Mouse (Mus musculus) hindbrain, postnatal 0 days (tissue): ENCODE results near the gene Zswim3. TPM values are rescaled to one million over a fixed set of nuclear protein-coding genes. Genes with fewer than 3 reads are reported as not detected.
"Not testable (repeated sequence)": the region's sequence is repeated elsewhere in the genome, so short reads cannot be mapped to it uniquely, and the experiment has no call there.

Experiments used
- ATAC-seq: fragments of 200-750 bp; cut with Nextera tagmentation; 2 replicates; pipeline ENCODE4 v1.8.0; 2017; ENCODE audit warnings: mild to moderate bottlenecking, moderate TSS enrichment, moderate library complexity
- DNase-seq: peaks from one replicate; pipeline ENCODE4 v3.0.0-alpha.2; 2015; ENCODE audit warnings: low spot score
- H3K27ac ChIP-seq: fragments of 300-500 bp; sonication (generic); 2 replicates; pipeline ENCODE4 v1.5.1; 2014; ENCODE audit warnings: mild to moderate bottlenecking
- H3K27me3 ChIP-seq: fragments of 300-500 bp; sonication (generic); 2 replicates; pipeline ENCODE4 v1.6.1; 2014; ENCODE audit warnings: low read length, mixed read lengths; ENCODE audit not compliant: insufficient read depth
- H3K36me3 ChIP-seq: fragments of 300-500 bp; sonication (generic); 2 replicates; pipeline ENCODE4 v1.6.1; 2014; ENCODE audit warnings: low read length, mixed read lengths; ENCODE audit not compliant: insufficient read depth
- H3K4me1 ChIP-seq: fragments of 300-500 bp; sonication (generic); 2 replicates; pipeline ENCODE4 v1.6.1; 2014; ENCODE audit warnings: antibody characterized with exemption, low read length, mixed read lengths; ENCODE audit not compliant: insufficient read depth
- H3K4me2 ChIP-seq: fragments of 300-500 bp; sonication (generic); 2 replicates; pipeline ENCODE4 v1.6.1; 2014; ENCODE audit warnings: low read depth, mild to moderate bottlenecking, low read length, moderate library complexity, mixed read lengths
- H3K4me3 ChIP-seq: fragments of 300-500 bp; sonication (generic); 2 replicates; pipeline ENCODE4 v1.5.1; 2014; ENCODE audit warnings: low read length
- H3K9ac ChIP-seq: fragments of 300-500 bp; sonication (generic); replicated peaks from 2 replicates; pipeline ENCODE4 v1.6.1; 2014; ENCODE audit warnings: mild to moderate bottlenecking, low read length, moderate library complexity, mixed read lengths
- H3K9me3 ChIP-seq: fragments of 300-500 bp; sonication (generic); 2 replicates; pipeline ENCODE4 v1.6.1; 2016; ENCODE audit warnings: low read length, mixed read lengths
- CTCF ChIP-seq: IDR thresholded peaks from 2 replicates; pipeline ENCODE4 v1.5.1; 2016; ENCODE audit warnings: antibody characterized with exemption, control low read depth, low read depth
- WGBS: fragments of 180-500 bp; shearing (Covaris S2); extraction: QIAGEN DNeasy Blood & Tissue Kit; methylation state at CpG from one replicate; pipeline ENCODE4 v1.1.7; 2014; 5-methylcytosine and 5-hydroxymethylcytosine counted together
- polyA plus RNA-seq: library from polyadenylated mRNA; unstranded; fragments of >200 nt; fragmentation: Nextera tagmentation; extraction: Ambion mirVana; gene quantifications from 2 replicates; pipeline ENCODE4 v1.2.1, GENCODE M21; 2015
- total RNA-seq: library from RNA; depleted of rRNA; stranded (reverse); fragments of >200 nt; gene quantifications from 2 replicates; pipeline ENCODE4 v1.2.3, GENCODE M21; 2014

Gene Zswim3
- total and polyA plus RNA-seq, 2 experiments from 2014 or later: 5.2 to 8.3 TPM

GRCm38 (mm10) chr2:164793772-164794171 is 11.1 kb upstream of the Zswim3 start:
- Histone ChIP-seq H3K4me2 (no peak overlapping the region), H3K27me3 (no peaks in the 10 kb centered on the region), H3K9ac (no peak overlapping the region), H3K4me3 (no peak overlapping the region), H3K27ac (0 out of 2 replicates have a peak overlapping the region, but pooled peaks have one; percentile 22), H3K36me3 (peaks cover 40% of the 10 kb centered on the region; the same call in 1 of the 2 replicates), H3K9me3 (no peaks in the 10 kb centered on the region), H3K4me1 (no peaks in the 10 kb centered on the region)
- DNase-seq: peak; percentile 39
- 90% methylated on average over 2 of the region's 2 CpGs for WGBS
- no peak for TF ChIP-seq CTCF
- no peak for ATAC-seq

GRCm38 (mm10) chr2:164794293-164794692 is 10.6 kb upstream of the Zswim3 start:
- peak; percentile 90 for TF ChIP-seq CTCF
- 30% methylated on average over 5 of the region's 5 CpGs for WGBS
- Histone ChIP-seq H3K4me1 (no peaks in the 10 kb centered on the region), H3K9me3 (no peaks in the 10 kb centered on the region), H3K4me2 (no peak overlapping the region), H3K27ac (no peak overlapping the region), H3K36me3 (peaks cover 40% of the 10 kb centered on the region; the same call in 1 of the 2 replicates), H3K9ac (no peak overlapping the region), H3K27me3 (no peaks in the 10 kb centered on the region), H3K4me3 (no peak overlapping the region)
- DNase-seq (peak; percentile 96), ATAC-seq (peak; percentile 58)

- H3K4me1 ChIP-seq: no peaks in the 10 kb centered on the region
- 86% methylated on average over 4 of the region's 4 CpGs for WGBS
- no peak overlapping the region for H3K27ac ChIP-seq
- H3K4me3 ChIP-seq: no peak overlapping the region
- TF ChIP-seq CTCF: no peak
- ATAC-seq (no peak), DNase-seq (no peak)
- no peak overlapping the region for H3K9ac ChIP-seq
- peaks cover 39% of the 10 kb centered on the region; the same call in 1 of the 2 replicates for H3K36me3 ChIP-seq
- no peak overlapping the region for H3K4me2 ChIP-seq
- no peaks in the 10 kb centered on the region for H3K9me3 ChIP-seq
- no peaks in the 10 kb centered on the region for H3K27me3 ChIP-seq
Observed at GRCm38 (mm10) chr2:164795868-164796267, 9.0 kb upstream of the Zswim3 start.

GRCm38 (mm10) chr2:164798554-164798953 is 6.3 kb upstream of the Zswim3 start:
- not testable (repeated sequence) for H3K9ac ChIP-seq, H3K27me3 ChIP-seq, ATAC-seq, H3K9me3 ChIP-seq, H3K4me2 ChIP-seq, H3K27ac ChIP-seq, H3K4me3 ChIP-seq, H3K4me1 ChIP-seq
- peak; percentile 33 for DNase-seq
- H3K36me3 ChIP-seq: peaks cover 27% of the 10 kb centered on the region; the same call in 1 of the 2 replicates
- TF ChIP-seq CTCF: peak; percentile 44
- 84% methylated on average over 6 of the region's 6 CpGs for WGBS

GRCm38 (mm10) chr2:164800252-164801004 is 4.5 kb upstream of the Zswim3 start:
- DNase-seq (no peak), ATAC-seq (no peak)
- no peak for TF ChIP-seq CTCF
- 91% methylated on average over 13 of the region's 13 CpGs for WGBS
- Histone ChIP-seq H3K4me2 (no peak overlapping the region), H3K9ac (no peak overlapping the region), H3K4me1 (peaks cover 4% of the 10 kb centered on the region; the same call in 1 of the 2 replicates), H3K4me3 (no peak overlapping the region), H3K27ac (no peak overlapping the region), H3K9me3 (no peaks in the 10 kb centered on the region), H3K36me3 (peaks cover 20% of the 10 kb centered on the region; the same call in 1 of the 2 replicates), H3K27me3 (no peaks in the 10 kb centered on the region)

- Histone ChIP-seq H3K27me3 (no peaks in the 10 kb centered on the region), H3K36me3 (peaks cover 8% of the 10 kb centered on the region; the same call in 1 of the 2 replicates), H3K4me2 (peak overlapping the region; percentile 68), H3K9ac (peak overlapping the region; percentile 74; the same call in 1 of the 2 replicates), H3K4me3 (peak overlapping the region; percentile 80), H3K4me1 (peaks cover 4% of the 10 kb centered on the region; the same call in 1 of the 2 replicates), H3K27ac (no peak overlapping the region), H3K9me3 (no peaks in the 10 kb centered on the region)
- WGBS: 91% methylated on average over 16 of the region's 16 CpGs
- ATAC-seq: no peak
- TF ChIP-seq CTCF: no peak
- DNase-seq: no peak
Observed at GRCm38 (mm10) chr2:164803201-164803920, 1.5 kb upstream of the Zswim3 start.
